Mouse (Mus musculus): ENCODE data around the gene Slc25a14. TPM values are rescaled to one million over a fixed set of nuclear protein-coding genes. Genes with fewer than 3 reads are reported as not detected.

Slc25a14 gene
- 4.6 TPM for polyA plus RNA-seq (2014; fragmentation: Illumina TruSeq; extraction: RNeasy Lipid Tissue Mini Kit (QIAGEN cat#74804); ENCODE audit: low read depth, low replicate concordance)

GRCm38 (mm10) chrX:48623379-48624053, at the start of gene Slc25a14:
Gene Slc25a14, plus strand, starts transcription at chrX:48623413.

GRCm38 (mm10) chrX:48594099-48594760, 29.0 kb upstream of the Slc25a14 start, which contains the start of gene Zfp280c:
Gene Zfp280c, minus strand, starts transcription at chrX:48594504.

GRCm38 (mm10) chrX:48674171-48674570, 51.0 kb downstream of the Slc25a14 start, which contains the start of gene Gpr119:
Gene Gpr119, minus strand, starts transcription at chrX:48674478.

GRCm38 (mm10) chrX:48694864-48695371, 71.7 kb downstream of the Slc25a14 start, which contains the start of gene Rbmx2:
Gene Rbmx2, plus strand, starts transcription at chrX:48695004.

Other genes with a start within 250 kb of the Slc25a14 start
- gene Elf4, start 160.3 kb upstream of the Slc25a14 start, polyA plus RNA-seq (2014; fragmentation: Illumina TruSeq; extraction: RNeasy Lipid Tissue Mini Kit (QIAGEN cat#74804); ENCODE audit: low read depth, low replicate concordance) = 0.58 TPM
- 157 TPM for gene Aifm1, start 109.8 kb upstream of the Slc25a14 start, polyA plus RNA-seq (2014; fragmentation: Illumina TruSeq; extraction: RNeasy Lipid Tissue Mini Kit (QIAGEN cat#74804); ENCODE audit: low read depth, low replicate concordance)
- not detected for gene Rab33a, start 104.1 kb upstream of the Slc25a14 start, polyA plus RNA-seq (2014; fragmentation: Illumina TruSeq; extraction: RNeasy Lipid Tissue Mini Kit (QIAGEN cat#74804); ENCODE audit: low read depth, low replicate concordance)
- 9.1 TPM for gene Zfp280c, start 28.9 kb upstream of the Slc25a14 start, polyA plus RNA-seq (2014; fragmentation: Illumina TruSeq; extraction: RNeasy Lipid Tissue Mini Kit (QIAGEN cat#74804); ENCODE audit: low read depth, low replicate concordance)
- gene Gpr119, start 51.1 kb downstream of the Slc25a14 start, polyA plus RNA-seq (2014; fragmentation: Illumina TruSeq; extraction: RNeasy Lipid Tissue Mini Kit (QIAGEN cat#74804); ENCODE audit: low read depth, low replicate concordance) = not detected
- gene Rbmx2, start 71.6 kb downstream of the Slc25a14 start, polyA plus RNA-seq (2014; fragmentation: Illumina TruSeq; extraction: RNeasy Lipid Tissue Mini Kit (QIAGEN cat#74804); ENCODE audit: low read depth, low replicate concordance) = 0.82 TPM